Mouse (Mus musculus): Measurements from ENCODE around the gene Tbx6. TPM values are rescaled to one million over a fixed set of nuclear protein-coding genes. Genes with fewer than 3 reads are reported as not detected.
"Not testable (repeated sequence)": the region's sequence is repeated elsewhere in the genome, so short reads cannot be mapped to it uniquely, and the experiment has no call there.

Tbx6 gene
- total RNA-seq, 2 experiments from 2014 or later, result 0.38 to 0.75 TPM

- DNase-seq, result no peak
Measured at GRCm38 (mm10) chr7:126767001-126767400, 14.3 kb upstream of the Tbx6 start.

GRCm38 (mm10) chr7:126770784-126771183, 10.5 kb upstream of the Tbx6 start:
- DNase-seq, result no peak

- no peak for DNase-seq
Measured at GRCm38 (mm10) chr7:126773351-126773750, 7.9 kb upstream of the Tbx6 start.

GRCm38 (mm10) chr7:126774463-126774862, 6.8 kb upstream of the Tbx6 start:
- DNase-seq, result no peak

GRCm38 (mm10) chr7:126775185-126775977, 5.9 kb upstream of the Tbx6 start:
- DNase-seq, result no peak

- DNase-seq, result no peak
Measured at GRCm38 (mm10) chr7:126775978-126776234, 5.4 kb upstream of the Tbx6 start.

GRCm38 (mm10) chr7:126776598-126777057, 4.7 kb upstream of the Tbx6 start, which contains the start of gene Ypel3:
Gene Ypel3 (plus strand): TSS chr7:126776955.
- DNase-seq, result peak; percentile 95

GRCm38 (mm10) chr7:126777476-126777875, 3.8 kb upstream of the Tbx6 start:
- no peak for DNase-seq

GRCm38 (mm10) chr7:126778147-126778546, 3.1 kb upstream of the Tbx6 start:
- no peak for DNase-seq

GRCm38 (mm10) chr7:126779101-126779500, 2.2 kb upstream of the Tbx6 start:
- DNase-seq, result not testable (repeated sequence)

GRCm38 (mm10) chr7:126779983-126780970, 1.0 kb upstream of the Tbx6 start:
- peak; percentile 94 for DNase-seq

- no peak for DNase-seq
Measured at GRCm38 (mm10) chr7:126781661-126782370, 533 bp downstream of the Tbx6 start.

- no peak for DNase-seq
Measured at GRCm38 (mm10) chr7:126782693-126783092, 1.4 kb downstream of the Tbx6 start.

- DNase-seq, result no peak
Measured at GRCm38 (mm10) chr7:126784469-126784868, 3.2 kb downstream of the Tbx6 start.

GRCm38 (mm10) chr7:126785056-126785455, 3.8 kb downstream of the Tbx6 start:
- no peak for DNase-seq

GRCm38 (mm10) chr7:126786142-126786541, 4.9 kb downstream of the Tbx6 start:
- DNase-seq, result no peak

- DNase-seq, result no peak
Measured at GRCm38 (mm10) chr7:126789141-126789540, 7.9 kb downstream of the Tbx6 start.

- DNase-seq, result peak; percentile 98
Measured at GRCm38 (mm10) chr7:126791851-126792720, 10.8 kb downstream of the Tbx6 start, which contains the start of gene Ppp4c. Gene Ppp4c (minus strand): TSS chr7:126792496.

- DNase-seq, result peak; percentile 20
Measured at GRCm38 (mm10) chr7:126792721-126793443, 11.6 kb downstream of the Tbx6 start.

GRCm38 (mm10) chr7:126793456-126794270, 12.4 kb downstream of the Tbx6 start:
- DNase-seq, result no peak
